Mouse (Mus musculus) brain, embryonic 14.5 days (tissue): ENCODE data around the gene Immp2l.

Experiments
- CTCF ChIP-seq: fragments of 200-500 bp; IDR thresholded peaks from 2 replicates; pipeline ENCODE4 v1.5.1; 2012; ENCODE audit warnings: inconsistent platforms, mild to moderate bottlenecking, moderate library complexity, borderline replicate concordance; ENCODE audit not compliant: insufficient read depth, insufficient read length; ENCODE audit errors: extremely low read depth
- POLR2A ChIP-seq: fragments of 200-500 bp; IDR thresholded peaks from 2 replicates; pipeline ENCODE4 v1.6.1; 2012; ENCODE audit warnings: mild to moderate bottlenecking, inconsistent platforms, borderline replicate concordance; ENCODE audit not compliant: poor library complexity, insufficient read depth, insufficient read length, severe bottlenecking; ENCODE audit errors: extremely low read depth

GRCm38 (mm10) chr12:41842694-41843329 lies 818.9 kb downstream of the Immp2l start:
- no peak for TF ChIP-seq CTCF
- no peak for TF ChIP-seq POLR2A
